Mouse (Mus musculus) adrenal gland, postnatal 25 days (tissue): ENCODE results near the gene Ptger3. TPM values are rescaled to one million over a fixed set of nuclear protein-coding genes. Genes with fewer than 3 reads are reported as not detected.

ENCODE experiments used
- microRNA-seq, 2 experiments: library from miRNA; unstranded; fragments of <30 nt; microRNA quantifications; one replicate each; pipeline ENCODE4 v1.2.0; 2021
- total RNA-seq: library from RNA; stranded (reverse); gene quantifications from 2 replicates; pipeline ENCODE4 v1.2.3, GENCODE M21; 2021

The Ptger3 gene
- total RNA-seq, 1 experiment from 2014 or later: 12.5 TPM

Small RNA genes lying within 50 kb of the gene (microRNA-seq; reads per million reads assigned to microRNA genes)
- gene Mir186: 179 to 214 reads per million in 2 experiments

Other genes with a start within 250 kb of the Ptger3 start
- gene Zranb2, start 32.7 kb upstream of the Ptger3 start, total RNA-seq: 75.9 and 81.4 TPM in 2 replicates